Mouse (Mus musculus) testis, adult 2 months (tissue): ENCODE measurements around the gene Crocc.

Experiments used
- CTCF ChIP-seq: fragments of 200-500 bp; IDR thresholded peaks from 2 replicates; pipeline ENCODE4 v1.5.1; 2012; ENCODE audit warnings: low read depth, mild to moderate bottlenecking, inconsistent platforms, low read length, moderate library complexity; ENCODE audit not compliant: control insufficient read depth, insufficient read depth, insufficient replicate concordance
- POLR2A ChIP-seq: fragments of 200-500 bp; IDR thresholded peaks from 2 replicates; pipeline ENCODE4 v1.6.1; 2012; ENCODE audit warnings: low read depth, mild to moderate bottlenecking, inconsistent platforms, low read length, moderate library complexity; ENCODE audit not compliant: control insufficient read depth

DNA sequence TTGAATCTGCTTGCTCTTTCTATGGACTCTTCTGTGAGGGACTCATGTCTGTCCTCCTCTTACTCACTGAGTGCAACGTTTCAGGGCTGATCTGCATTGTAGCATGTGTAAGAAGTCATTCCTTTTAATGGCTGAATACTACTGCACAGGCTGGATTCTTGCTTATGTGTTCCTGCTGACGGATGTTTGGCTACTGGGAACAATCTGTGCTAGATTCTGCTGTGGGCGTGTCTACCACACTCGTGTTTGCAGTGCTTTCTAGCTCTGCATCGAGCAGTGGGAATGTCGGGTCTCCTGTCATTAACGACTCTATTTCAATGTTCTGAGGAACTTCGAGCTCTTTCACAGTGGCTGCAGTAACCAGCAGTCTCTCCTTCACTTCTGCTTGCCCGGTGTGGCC lies 36.3 kb downstream of the Crocc start:
- TF ChIP-seq CTCF = no peak
- no peak for TF ChIP-seq POLR2A
